Mouse (Mus musculus): Measurements from ENCODE around the gene Zdhhc18.

Gene Zdhhc18

GRCm38 (mm10) chr4:133649989-133650699, at the start of gene Zdhhc18:
TSS of gene Zdhhc18 (minus strand) at chr4:133650154.
- DNase-seq (ENCODE audit: low read depth in 2 of 2, low spot score in 2 of 2) = peak; percentile 76 to 91

- no peak for DNase-seq (ENCODE audit: low read depth in 2 of 2, low spot score in 2 of 2)
Measured at GRCm38 (mm10) chr4:133695363-133695762, 45.4 kb upstream of the Zdhhc18 start.

GRCm38 (mm10) chr4:133690252-133690651, 40.3 kb upstream of the Zdhhc18 start:
- no peak for DNase-seq (ENCODE audit: low read depth in 2 of 2, low spot score in 2 of 2)

- DNase-seq (ENCODE audit: low read depth in 2 of 2, low spot score in 2 of 2) = no peak
Measured at GRCm38 (mm10) chr4:133688417-133689067, 38.6 kb upstream of the Zdhhc18 start.

GRCm38 (mm10) chr4:133687126-133687525, 37.2 kb upstream of the Zdhhc18 start:
- no peak for DNase-seq (ENCODE audit: low read depth in 2 of 2, low spot score in 2 of 2)

- no peak for DNase-seq (ENCODE audit: low read depth in 2 of 2, low spot score in 2 of 2)
Measured at GRCm38 (mm10) chr4:133686512-133686911, 36.6 kb upstream of the Zdhhc18 start.

- no peak for DNase-seq (ENCODE audit: low read depth in 2 of 2, low spot score in 2 of 2)
Measured at GRCm38 (mm10) chr4:133680206-133680786, 30.3 kb upstream of the Zdhhc18 start.

- no peak for DNase-seq (ENCODE audit: low read depth in 2 of 2, low spot score in 2 of 2)
Measured at GRCm38 (mm10) chr4:133679629-133680028, 29.7 kb upstream of the Zdhhc18 start.

GRCm38 (mm10) chr4:133677266-133677665, 27.3 kb upstream of the Zdhhc18 start:
- DNase-seq (ENCODE audit: low read depth in 2 of 2, low spot score in 2 of 2) = no peak

- no peak for DNase-seq (ENCODE audit: low read depth in 2 of 2, low spot score in 2 of 2)
Measured at GRCm38 (mm10) chr4:133676189-133676588, 26.2 kb upstream of the Zdhhc18 start.

- DNase-seq (ENCODE audit: low read depth in 2 of 2, low spot score in 2 of 2) = no peak
Measured at GRCm38 (mm10) chr4:133675594-133676016, 25.7 kb upstream of the Zdhhc18 start.

- no peak for DNase-seq (ENCODE audit: low read depth in 2 of 2, low spot score in 2 of 2)
Measured at GRCm38 (mm10) chr4:133674331-133674695, 24.4 kb upstream of the Zdhhc18 start.

GRCm38 (mm10) chr4:133673666-133674330, 23.8 kb upstream of the Zdhhc18 start:
- no peak for DNase-seq (ENCODE audit: low read depth in 2 of 2, low spot score in 2 of 2)

- peak; percentile 21 to 50 for DNase-seq (ENCODE audit: low read depth in 2 of 2, low spot score in 2 of 2)
Measured at GRCm38 (mm10) chr4:133672845-133673647, 23.1 kb upstream of the Zdhhc18 start.

GRCm38 (mm10) chr4:133671881-133672844, 22.2 kb upstream of the Zdhhc18 start, which contains the start of gene Pigv:
TSS of gene Pigv (minus strand) at chr4:133672647.
- peak; percentile 88 to 91 for DNase-seq (ENCODE audit: low read depth in 2 of 2, low spot score in 2 of 2)

GRCm38 (mm10) chr4:133671184-133671880, 21.4 kb upstream of the Zdhhc18 start:
- peak; percentile 43 to 67 for DNase-seq (ENCODE audit: low read depth in 2 of 2, low spot score in 2 of 2)

- DNase-seq (ENCODE audit: low read depth in 2 of 2, low spot score in 2 of 2) = no peak
Measured at GRCm38 (mm10) chr4:133669652-133670210, 19.8 kb upstream of the Zdhhc18 start.

GRCm38 (mm10) chr4:133668537-133668936, 18.6 kb upstream of the Zdhhc18 start:
- no peak for DNase-seq (ENCODE audit: low read depth in 2 of 2, low spot score in 2 of 2)

- peak; percentile 36 to 59 for DNase-seq (ENCODE audit: low read depth in 2 of 2, low spot score in 2 of 2)
Measured at GRCm38 (mm10) chr4:133666199-133666598, 16.2 kb upstream of the Zdhhc18 start.
